Comparison of ENCODE assay signal across 8 mouse cellular contexts in genomic region chr5:113993031-113993486, GRCm38 (mm10). TPM values are rescaled to one million over a fixed set of nuclear protein-coding genes. Genes with fewer than 3 reads are reported as not detected.
A peak's percentile ranks its signal among the peaks of the same experiment; 100 is the strongest.
DNase-seq lines count a peak whose midpoint lies in the region; ATAC-seq lines count a peak whose summit lies in the region.

No protein-coding gene starts in this region.

- H3K36me3 ChIP-seq in forebrain, embryonic 16.5 days (ENCODE audit: control insufficient read depth, insufficient read depth), result no peaks in the 10 kb centered on the region
- no peaks in the 10 kb centered on the region; the same call in 1 of the 2 replicates for H3K36me3 ChIP-seq in hindbrain, embryonic 15.5 days
- H3K36me3 ChIP-seq in liver, embryonic 11.5 days (ENCODE audit: control insufficient read depth, insufficient read depth, low read length), result no peaks in the 10 kb centered on the region

- peak overlapping the region; percentile 78 for H3K4me2 ChIP-seq in forebrain, embryonic 16.5 days (ENCODE audit: low read length)
- H3K4me2 ChIP-seq in hindbrain, embryonic 15.5 days, result peak overlapping the region; percentile 91
- H3K4me2 ChIP-seq in liver, embryonic 11.5 days, result peak overlapping the region; percentile 96

- H3K4me3 ChIP-seq in forebrain, embryonic 16.5 days (replicated peaks; ENCODE audit: low read length), result peak overlapping the region; percentile 80
- peak overlapping the region; percentile 89 for H3K4me3 ChIP-seq in hindbrain, embryonic 15.5 days
- H3K4me3 ChIP-seq in liver, embryonic 11.5 days (ENCODE audit: low read depth, low read length), result peak overlapping the region; percentile 85

- ATAC-seq in forebrain, embryonic 16.5 days, result peak; percentile 79; the same call in 1 of the 2 replicates
- ATAC-seq in hindbrain, embryonic 15.5 days (ENCODE audit: low FRiP score, low read depth), result no peak; the same call in 1 of the 2 replicates
- ATAC-seq in liver, embryonic 11.5 days (replicated peaks; ENCODE audit: low FRiP score), result peak; percentile 30
- ATAC-seq in erythroid progenitor cell, adult 5-6 weeks (replicated peaks; ENCODE audit: low FRiP score, poor library complexity, severe bottlenecking), result no peak

- H3K27me3 ChIP-seq in forebrain, embryonic 16.5 days (replicated peaks; ENCODE audit: control insufficient read depth, insufficient read depth, low read length), result no peaks in the 10 kb centered on the region
- H3K27me3 ChIP-seq in hindbrain, embryonic 15.5 days, result no peaks in the 10 kb centered on the region
- no peaks in the 10 kb centered on the region for H3K27me3 ChIP-seq in liver, embryonic 11.5 days (replicated peaks; ENCODE audit: control insufficient read depth, insufficient read depth, low read length)

- no peaks in the 10 kb centered on the region for H3K9me3 ChIP-seq in forebrain, embryonic 16.5 days (ENCODE audit: control insufficient read depth, low read length)
- no peaks in the 10 kb centered on the region for H3K9me3 ChIP-seq in hindbrain, embryonic 15.5 days
- no peaks in the 10 kb centered on the region for H3K9me3 ChIP-seq in liver, embryonic 11.5 days (ENCODE audit: control insufficient read depth, low read length)

- peak overlapping the region; percentile 92 for H3K9ac ChIP-seq in forebrain, embryonic 16.5 days (replicated peaks; ENCODE audit: low read depth, low read length)
- H3K9ac ChIP-seq in hindbrain, embryonic 15.5 days, result peak overlapping the region; percentile 89
- peak overlapping the region; percentile 86 for H3K9ac ChIP-seq in liver, embryonic 11.5 days (ENCODE audit: low read depth, low read length)

- peak overlapping the region; percentile 88 for H3K27ac ChIP-seq in forebrain, embryonic 16.5 days (ENCODE audit: low read length)
- peak overlapping the region; percentile 99 for H3K27ac ChIP-seq in hindbrain, embryonic 15.5 days (replicated peaks)
- peak overlapping the region; percentile 95 for H3K27ac ChIP-seq in liver, embryonic 11.5 days (ENCODE audit: low read depth, low read length)

- WGBS in forebrain, embryonic 16.5 days, result under 1% methylated on average over 21 of the region's 22 CpGs
- WGBS in hindbrain, embryonic 15.5 days, result under 1% methylated on average over 22 of the region's 22 CpGs
- under 1% methylated on average over 22 of the region's 22 CpGs for WGBS in liver, embryonic 11.5 days

- DNase-seq in urinary bladder, adult 2 months (ENCODE audit: low spot score), result peak; percentile 58
- DNase-seq in urinary bladder, postnatal 25 days (ENCODE audit: low spot score), result no peak
- peak; percentile 61 for DNase-seq in cerebellum, adult 11 months
- peak; percentile 75 for DNase-seq in liver, embryonic 11.5 days (ENCODE audit: low spot score)
- peak; percentile 30 to 35 for DNase-seq in natural killer cell, adult 2 months (ENCODE audit: low spot score in 2 of 2)

- peaks cover 34% of the 10 kb centered on the region for H3K4me1 ChIP-seq in forebrain, embryonic 16.5 days (replicated peaks; ENCODE audit: control insufficient read depth, insufficient read depth, low read length)
- peaks cover 40% of the 10 kb centered on the region for H3K4me1 ChIP-seq in hindbrain, embryonic 15.5 days (replicated peaks)
- peaks cover 36% of the 10 kb centered on the region for H3K4me1 ChIP-seq in liver, embryonic 11.5 days (replicated peaks; ENCODE audit: control insufficient read depth, insufficient read depth, low read length)

RNA-seq across cellular contexts. Expression of gene Ssh1, which starts 0.6 kb away (rescaled TPM):
- polyA plus RNA-seq in urinary bladder, adult 2 months (2012; rRNA removed), result 9.3 and 14.8 TPM in 2 replicates
- polyA plus RNA-seq in forebrain, embryonic 16.5 days (2015; fragmentation: Nextera tagmentation; extraction: Ambion mirVana), result 11.2 and 12.4 TPM in 2 replicates
- polyA plus RNA-seq in hindbrain, embryonic 15.5 days (2015; fragmentation: Nextera tagmentation; extraction: Ambion mirVana), result 12.4 and 12.8 TPM in 2 replicates
- 16.2 and 17.8 TPM in 2 replicates for polyA plus RNA-seq in liver, embryonic 11.5 days (2014; fragmentation: Nextera tagmentation; extraction: Ambion mirVana)
- 21.3 and 31.9 TPM in 2 replicates for total RNA-seq in erythroid progenitor cell, adult 5-6 weeks (2015; ENCODE audit: low replicate concordance)
- total RNA-seq in erythroid progenitor cell, adult 5-6 weeks (2017; ENCODE audit: low replicate concordance), result 30.9 and 43.1 TPM in 2 replicates

RNA-seq across cellular contexts. Expression of gene Dao, which starts 10.4 kb away (rescaled TPM):
- polyA plus RNA-seq in urinary bladder, adult 2 months (2012; rRNA removed), result 0.10 TPM in 1 of 2 replicates, not detected in the other
- not detected in 2 replicates for polyA plus RNA-seq in forebrain, embryonic 16.5 days (2015; fragmentation: Nextera tagmentation; extraction: Ambion mirVana)
- 0.09 TPM in 1 of 2 replicates, not detected in the other for polyA plus RNA-seq in hindbrain, embryonic 15.5 days (2015; fragmentation: Nextera tagmentation; extraction: Ambion mirVana)
- polyA plus RNA-seq in liver, embryonic 11.5 days (2014; fragmentation: Nextera tagmentation; extraction: Ambion mirVana), result 0.23 TPM in 1 of 2 replicates, not detected in the other
- total RNA-seq in erythroid progenitor cell, adult 5-6 weeks (2015; ENCODE audit: low replicate concordance), result not detected in 2 replicates
- total RNA-seq in erythroid progenitor cell, adult 5-6 weeks (2017; ENCODE audit: low replicate concordance), result not detected in 2 replicates

Comparison
In these comparisons a context has a peak if more than half of its experiments do, and no peak if none do; other contexts are left out.
1. ATAC-seq: peak in forebrain, embryonic 16.5 days (single experiment) and liver, embryonic 11.5 days (single experiment); none in hindbrain, embryonic 15.5 days (single experiment) and erythroid progenitor cell, adult 5-6 weeks (single experiment).
2. Peak in every context shown above with its lines, with median percentiles within 50 percentile points of each other: H3K27ac ChIP-seq, H3K4me2 ChIP-seq, H3K4me3 ChIP-seq and H3K9ac ChIP-seq.